Mouse (Mus musculus) liver, postnatal 0 days (tissue): ENCODE data around the gene Lipc.

Source experiments
- CTCF ChIP-seq: sonication (generic); IDR thresholded peaks from 2 replicates; pipeline ENCODE4 v1.5.1; 2016; ENCODE audit warnings: antibody characterized with exemption, low read depth
- EP300 ChIP-seq: IDR thresholded peaks from 2 replicates; pipeline ENCODE4 v1.6.1; 2016; ENCODE audit warnings: antibody characterized with exemption, low read depth, mild to moderate bottlenecking

- TF ChIP-seq CTCF: no peak
- no peak for TF ChIP-seq EP300
Observed at GRCm38 (mm10) chr9:70925225-70925624, 26.8 kb downstream of the Lipc start.
